Mouse (Mus musculus) kidney, embryonic 16.5 days (tissue): ENCODE measurements around the gene Ints3. TPM values are rescaled to one million over a fixed set of nuclear protein-coding genes. Genes with fewer than 3 reads are reported as not detected.

ENCODE experiments used
- ATAC-seq: fragments of 200-750 bp; cut with Nextera tagmentation; 2 replicates; pipeline ENCODE4 v1.8.0; 2017; ENCODE audit warnings: moderate TSS enrichment; ENCODE audit not compliant: low FRiP score, low TSS enrichment
- H3K27ac ChIP-seq: fragments of 300-500 bp; sonication (generic); 2 replicates; pipeline ENCODE4 v1.5.1; 2014; ENCODE audit warnings: low read length
- H3K27me3 ChIP-seq: fragments of 300-500 bp; sonication (generic); 2 replicates; pipeline ENCODE4 v1.6.1; 2014; ENCODE audit warnings: low read length, control low read depth, mixed read lengths; ENCODE audit not compliant: insufficient read depth
- H3K36me3 ChIP-seq: fragments of 300-500 bp; sonication (generic); 2 replicates; pipeline ENCODE4 v1.6.1; 2014; ENCODE audit warnings: low read length, control low read depth, mixed read lengths; ENCODE audit not compliant: insufficient read depth
- H3K4me1 ChIP-seq: fragments of 300-500 bp; sonication (generic); 2 replicates; pipeline ENCODE4 v1.6.1; 2014; ENCODE audit warnings: low read length, control low read depth, mixed read lengths; ENCODE audit not compliant: insufficient read depth
- H3K4me2 ChIP-seq: fragments of 300-500 bp; sonication (generic); replicated peaks from 2 replicates; pipeline ENCODE4 v1.6.1; 2014; ENCODE audit warnings: low read depth, low read length
- H3K4me3 ChIP-seq: fragments of 300-500 bp; sonication (generic); 2 replicates; pipeline ENCODE4 v1.5.1; 2014; ENCODE audit warnings: mild to moderate bottlenecking, low read length
- H3K9ac ChIP-seq: fragments of 300-500 bp; sonication (generic); replicated peaks from 2 replicates; pipeline ENCODE4 v1.6.1; 2014; ENCODE audit warnings: low read length
- H3K9me3 ChIP-seq: fragments of 300-500 bp; sonication (generic); 2 replicates; pipeline ENCODE4 v1.6.1; 2016; ENCODE audit warnings: low read length, control low read depth
- WGBS: fragments of 180-500 bp; shearing (Covaris S2); extraction: QIAGEN DNeasy Blood & Tissue Kit; methylation state at CpG from one replicate; pipeline ENCODE4 v1.1.7; 2014; 5-methylcytosine and 5-hydroxymethylcytosine counted together
- polyA plus RNA-seq: library from polyadenylated mRNA; unstranded; fragments of >200 nt; fragmentation: Nextera tagmentation; extraction: Ambion mirVana; gene quantifications from 2 replicates; pipeline ENCODE4 v1.2.1, GENCODE M21; 2015

Ints3 gene
- polyA plus RNA-seq, 1 experiment from 2014 or later, result 32.7 TPM

DNA sequence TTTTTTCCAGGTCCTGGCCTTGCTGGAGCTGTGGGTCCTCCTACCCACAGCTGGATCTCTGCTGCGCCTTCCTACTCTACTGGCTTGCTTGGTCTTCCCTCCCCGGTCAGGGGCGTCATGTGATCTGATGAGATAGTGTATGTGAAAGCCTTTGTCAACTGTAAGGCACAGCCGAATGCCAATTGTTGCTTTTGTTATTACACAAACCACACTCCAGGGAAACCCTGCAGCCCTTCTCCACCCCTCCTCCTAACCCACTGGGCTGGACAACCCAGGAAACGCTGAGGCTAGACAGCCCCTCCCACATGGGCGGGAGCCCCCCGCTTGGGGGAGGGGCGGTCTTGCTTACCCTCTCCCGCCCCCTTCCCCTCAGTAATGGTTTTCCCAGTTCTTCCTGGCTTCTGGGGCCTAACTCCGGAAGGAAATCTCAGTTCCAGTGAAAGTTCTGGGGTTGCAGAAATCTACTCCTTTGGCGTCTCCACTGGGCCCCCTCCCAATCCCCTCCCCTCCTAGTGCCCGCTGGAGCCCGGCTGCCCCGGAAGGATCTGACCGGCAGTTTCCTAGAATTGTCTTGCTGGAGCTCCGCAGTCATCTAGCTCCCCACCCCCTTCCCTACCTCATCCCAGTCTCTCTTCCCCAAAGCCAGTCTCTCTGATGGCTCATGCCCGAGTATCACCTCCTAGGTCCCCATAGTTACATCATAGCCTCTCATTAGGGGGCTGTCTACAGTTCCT is 13.1 kb upstream of the Ints3 start:
- peak overlapping the region; percentile 58 for H3K9ac ChIP-seq
- H3K9me3 ChIP-seq, result no peaks in the 10 kb centered on the region
- H3K36me3 ChIP-seq, result no peaks in the 10 kb centered on the region
- peak overlapping the region; percentile 49 for H3K4me2 ChIP-seq
- H3K4me1 ChIP-seq, result peaks cover 20% of the 10 kb centered on the region
- peak overlapping the region; percentile 27 for H3K4me3 ChIP-seq
- peak overlapping the region; percentile 96 for H3K27ac ChIP-seq
- ATAC-seq, result peak; percentile 96
- H3K27me3 ChIP-seq, result no peaks in the 10 kb centered on the region
- WGBS, result under 1% methylated on average over 17 of the region's 17 CpGs

DNA sequence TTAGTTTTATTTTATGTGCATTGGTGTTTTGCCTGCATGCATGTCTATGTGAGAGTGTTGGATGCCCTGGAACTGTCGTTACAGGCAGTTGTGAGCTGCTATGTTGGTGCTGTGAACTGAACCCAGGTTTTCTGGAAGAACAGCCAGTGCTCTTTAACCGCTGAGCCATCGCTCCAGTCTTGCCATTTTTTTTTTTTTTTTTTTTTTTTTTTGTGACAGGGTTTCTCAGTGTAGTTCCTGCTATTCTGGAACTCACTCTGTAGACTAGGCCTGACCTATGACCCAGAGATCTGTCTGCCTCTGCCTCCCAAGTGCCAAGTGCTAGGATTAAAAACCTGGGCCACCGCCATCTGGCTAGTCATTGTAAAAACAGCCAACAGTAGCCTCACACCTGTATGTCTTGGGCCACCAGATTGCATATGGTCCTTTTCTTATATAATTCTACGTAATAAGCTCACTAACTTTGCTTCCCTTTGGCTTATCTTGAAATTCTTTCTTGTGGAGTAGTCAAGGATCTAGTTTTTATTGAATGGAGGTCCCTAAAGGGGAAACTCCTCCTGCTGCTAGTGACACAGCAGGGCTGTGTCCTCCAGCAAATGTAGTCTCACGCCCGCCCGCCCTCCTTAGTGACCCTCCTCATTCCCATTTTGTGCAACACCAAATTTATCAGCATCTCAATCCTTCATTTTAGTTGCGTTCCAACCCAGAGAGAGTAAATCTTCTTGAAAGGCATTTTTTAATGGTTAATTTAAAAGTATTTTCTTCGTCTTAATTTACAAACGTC is 12.2 kb upstream of the Ints3 start:
- Histone ChIP-seq H3K4me2 (peak overlapping the region; percentile 49), H3K4me3 (peak overlapping the region; percentile 27; the same call in 1 of the 2 replicates), H3K27ac (peak overlapping the region; percentile 96), H3K27me3 (no peaks in the 10 kb centered on the region), H3K9ac (no peak overlapping the region), H3K36me3 (no peaks in the 10 kb centered on the region), H3K4me1 (peaks cover 18% of the 10 kb centered on the region), H3K9me3 (no peaks in the 10 kb centered on the region)
- no peak for ATAC-seq
- 59% methylated on average over 11 of the region's 11 CpGs for WGBS

DNA sequence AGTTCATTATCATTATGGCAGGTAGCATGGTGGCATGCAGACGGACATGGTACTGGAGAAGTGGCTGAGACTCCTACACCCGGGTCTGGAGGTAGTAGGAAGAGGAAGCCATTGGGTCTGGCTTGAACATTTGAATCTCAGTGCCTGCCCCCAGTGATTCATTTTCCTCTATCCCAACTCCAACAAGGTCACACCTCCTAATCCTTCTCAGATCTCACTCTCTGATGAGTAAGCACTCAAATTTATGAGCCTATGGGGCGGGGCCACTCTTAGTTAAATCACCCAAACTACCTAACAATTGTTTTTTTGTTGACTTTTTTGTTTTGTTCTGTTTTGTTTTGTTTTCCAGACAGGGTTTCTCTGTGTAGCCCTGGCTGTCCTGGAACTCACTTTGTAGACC is 10.6 kb upstream of the Ints3 start:
- ATAC-seq, result no peak
- no peak overlapping the region for H3K4me3 ChIP-seq
- no peaks in the 10 kb centered on the region for H3K9me3 ChIP-seq
- no peak overlapping the region for H3K27ac ChIP-seq
- H3K9ac ChIP-seq, result no peak overlapping the region
- H3K4me2 ChIP-seq, result no peak overlapping the region
- H3K4me1 ChIP-seq, result peaks cover 18% of the 10 kb centered on the region
- no peaks in the 10 kb centered on the region for H3K27me3 ChIP-seq
- 91% methylated on average over 3 of the region's 3 CpGs for WGBS
- no peaks in the 10 kb centered on the region for H3K36me3 ChIP-seq

DNA sequence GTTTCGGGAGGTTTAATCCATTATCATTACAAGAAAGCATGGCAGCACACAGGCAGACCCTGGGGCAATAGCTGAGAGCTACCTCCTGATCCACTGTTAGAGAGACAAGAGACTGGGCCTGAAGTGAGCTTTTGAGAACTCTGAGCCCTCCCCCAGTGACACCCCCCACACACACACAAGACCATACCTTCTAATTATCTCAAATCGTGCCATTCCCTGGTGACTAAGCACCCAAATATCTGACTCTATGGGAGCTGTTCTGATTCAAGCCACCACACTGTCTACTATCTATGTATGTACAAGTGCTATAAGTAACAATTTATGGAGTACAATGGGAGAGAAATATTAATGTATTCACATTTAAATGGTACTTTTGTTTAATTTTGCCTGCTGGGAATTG is 7.3 kb upstream of the Ints3 start:
- peaks cover 4% of the 10 kb centered on the region for H3K4me1 ChIP-seq
- no peaks in the 10 kb centered on the region for H3K27me3 ChIP-seq
- H3K36me3 ChIP-seq, result no peaks in the 10 kb centered on the region
- no peak for ATAC-seq
- 83% methylated on average over 2 of the region's 2 CpGs for WGBS
- H3K9ac ChIP-seq, result no peak overlapping the region
- H3K4me2 ChIP-seq, result no peak overlapping the region
- H3K27ac ChIP-seq, result no peak overlapping the region
- H3K4me3 ChIP-seq, result no peak overlapping the region
- no peaks in the 10 kb centered on the region for H3K9me3 ChIP-seq

DNA sequence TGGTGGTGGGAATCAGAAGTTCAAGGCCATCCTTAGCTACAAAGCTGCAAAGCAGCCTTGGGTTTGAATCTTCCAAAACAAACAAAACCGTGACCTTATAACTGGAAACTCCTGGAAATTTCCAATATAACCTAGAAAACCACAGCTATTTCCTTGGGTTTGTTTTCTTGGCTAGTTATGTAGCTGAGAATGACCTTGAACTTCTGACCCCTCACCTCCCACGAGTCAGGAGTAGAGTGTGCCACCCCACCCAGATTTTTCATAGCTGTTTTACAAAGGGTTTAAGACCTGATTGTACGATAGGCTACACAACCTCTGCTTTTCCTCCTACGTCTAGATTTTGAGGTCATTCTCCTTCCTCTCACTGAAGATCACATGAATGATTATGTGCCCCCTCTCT is 3.7 kb upstream of the Ints3 start:
- no peak overlapping the region for H3K4me3 ChIP-seq
- H3K4me1 ChIP-seq, result peaks cover 7% of the 10 kb centered on the region
- no peaks in the 10 kb centered on the region for H3K36me3 ChIP-seq
- 51% methylated on average over 4 of the region's 4 CpGs for WGBS
- ATAC-seq, result no peak
- no peak overlapping the region for H3K9ac ChIP-seq
- H3K27me3 ChIP-seq, result no peaks in the 10 kb centered on the region
- H3K9me3 ChIP-seq, result no peaks in the 10 kb centered on the region
- no peak overlapping the region for H3K27ac ChIP-seq
- H3K4me2 ChIP-seq, result no peak overlapping the region

DNA sequence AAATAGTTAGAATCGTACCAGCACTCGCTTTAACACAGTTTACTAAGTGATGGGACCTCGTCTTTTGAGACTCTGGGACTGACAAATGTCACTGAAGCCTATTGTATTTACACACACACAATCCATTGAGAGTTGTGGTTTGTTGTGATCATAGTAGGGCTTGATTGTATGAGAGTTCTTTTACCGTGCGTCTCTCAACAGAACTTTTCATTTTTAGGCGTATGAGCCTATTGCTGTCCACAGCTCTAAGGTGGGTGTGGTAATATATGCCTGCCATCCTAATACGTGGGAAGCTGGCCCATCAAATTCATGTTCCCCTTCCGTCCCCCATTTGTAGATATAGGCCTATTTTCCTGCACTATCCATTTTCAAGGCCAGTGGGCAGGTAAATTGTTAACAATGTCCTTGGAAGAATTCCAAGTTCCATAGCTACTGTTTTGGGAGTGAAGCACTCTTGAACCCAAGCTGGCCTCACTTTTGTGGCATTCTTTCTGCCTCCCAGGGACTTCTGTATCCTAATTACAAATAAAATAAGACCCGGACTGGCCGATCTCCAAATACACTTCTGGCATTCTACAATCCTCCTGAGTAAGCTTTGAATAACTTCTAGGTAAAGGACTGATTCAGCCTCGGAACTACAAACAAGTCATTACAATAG is 780 bp upstream of the Ints3 start:
- no peak for ATAC-seq
- H3K36me3 ChIP-seq, result no peaks in the 10 kb centered on the region
- 43% methylated on average over 11 of the region's 11 CpGs for WGBS

DNA sequence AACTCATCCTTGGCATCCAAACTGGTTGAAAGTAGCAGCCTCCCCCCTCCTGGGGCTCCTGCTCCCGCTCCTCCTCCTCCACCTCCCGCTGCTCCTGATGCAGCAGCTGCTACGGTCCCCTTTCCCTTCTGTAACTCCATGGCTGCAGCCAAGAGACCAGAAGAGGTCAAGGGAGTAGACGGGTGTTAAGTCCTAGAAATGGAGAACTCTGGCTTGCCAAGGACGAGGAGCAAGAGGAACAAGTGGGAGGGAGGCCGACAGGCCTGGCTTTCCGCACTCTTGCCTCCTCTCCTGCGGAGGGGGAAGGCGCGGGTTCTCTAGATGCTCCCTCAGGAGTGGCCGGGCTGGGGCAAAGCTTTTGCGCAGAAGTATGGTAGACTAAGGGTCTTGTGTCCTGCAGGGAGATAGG is 607 bp downstream of the Ints3 start:
- H3K27me3 ChIP-seq, result no peaks in the 10 kb centered on the region
- peaks cover 41% of the 10 kb centered on the region for H3K4me1 ChIP-seq
- 2% methylated on average over 12 of the region's 12 CpGs for WGBS
- ATAC-seq, result peak; percentile 32
- peak overlapping the region; percentile 97 for H3K4me2 ChIP-seq
- no peaks in the 10 kb centered on the region for H3K36me3 ChIP-seq
- peak overlapping the region; percentile 93 for H3K9ac ChIP-seq
- no peaks in the 10 kb centered on the region for H3K9me3 ChIP-seq
- peak overlapping the region; percentile 86 for H3K4me3 ChIP-seq
- peak overlapping the region; percentile 99 for H3K27ac ChIP-seq

More for the DNA sequence above, 780 bp upstream of the Ints3 start:
- Histone ChIP-seq H3K9ac (peak overlapping the region; percentile 71), H3K4me2 (peak overlapping the region; percentile 68), H3K4me1 (peaks cover 29% of the 10 kb centered on the region), H3K4me3 (peak overlapping the region; percentile 86), H3K27ac (peak overlapping the region; percentile 99), H3K9me3 (no peaks in the 10 kb centered on the region), H3K27me3 (no peaks in the 10 kb centered on the region)

DNA sequence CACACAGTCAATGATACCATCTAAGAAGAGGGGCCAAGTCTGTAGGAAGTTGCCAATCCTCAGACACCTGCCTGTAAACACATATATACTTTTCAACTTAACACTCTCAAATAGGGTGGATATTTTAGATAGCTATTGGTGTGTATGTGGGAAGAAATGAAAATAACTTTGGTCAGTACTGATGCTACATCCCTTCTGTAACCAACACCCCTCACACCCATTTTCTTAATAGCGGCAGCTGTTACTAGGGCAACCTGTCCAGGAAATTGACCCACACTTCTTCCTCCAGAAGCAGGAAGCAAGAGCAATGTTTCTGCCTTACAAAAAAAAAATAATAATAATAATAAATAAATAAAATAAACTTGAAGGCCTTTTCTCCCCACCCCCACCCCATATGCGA is 1.1 kb downstream of the Ints3 start:
- Histone ChIP-seq H3K27me3 (no peaks in the 10 kb centered on the region), H3K4me2 (peak overlapping the region; percentile 97), H3K36me3 (no peaks in the 10 kb centered on the region), H3K27ac (peak overlapping the region; percentile 99; the same call in 1 of the 2 replicates), H3K9ac (peak overlapping the region; percentile 93), H3K4me3 (peak overlapping the region; percentile 86), H3K4me1 (peaks cover 45% of the 10 kb centered on the region), H3K9me3 (no peaks in the 10 kb centered on the region)
- no peak for ATAC-seq
- 6% methylated on average over 2 of the region's 2 CpGs for WGBS

DNA sequence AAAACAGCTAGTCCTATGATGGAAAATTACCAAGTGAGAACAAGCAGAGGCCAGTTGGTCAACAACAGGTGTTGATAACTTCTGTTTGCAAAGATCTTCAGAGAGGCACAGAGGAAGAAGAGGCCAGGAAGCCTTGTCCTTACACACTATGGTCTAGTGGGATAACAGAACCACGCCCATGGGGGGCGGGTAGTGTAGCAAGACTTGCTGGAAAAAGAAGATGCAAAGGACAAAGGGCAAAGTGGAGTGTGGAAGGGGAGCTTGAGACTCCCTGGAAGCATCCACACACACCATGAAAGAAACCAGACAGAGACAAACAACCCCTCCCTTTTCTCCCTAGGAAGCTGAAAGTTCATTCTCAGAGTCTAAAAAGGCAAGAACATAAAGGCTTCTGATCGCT is 3.8 kb downstream of the Ints3 start:
- Histone ChIP-seq H3K36me3 (no peaks in the 10 kb centered on the region), H3K27me3 (no peaks in the 10 kb centered on the region), H3K9ac (no peak overlapping the region), H3K27ac (no peak overlapping the region), H3K4me3 (no peak overlapping the region), H3K4me2 (no peak overlapping the region), H3K4me1 (peaks cover 45% of the 10 kb centered on the region), H3K9me3 (no peaks in the 10 kb centered on the region)
- 84% methylated on average over 3 of the region's 3 CpGs for WGBS
- ATAC-seq, result no peak
